Mouse (Mus musculus) G1E (cell line): ENCODE results near the gene Hcls1. TPM values are rescaled to one million over a fixed set of nuclear protein-coding genes. Genes with fewer than 3 reads are reported as not detected.

ENCODE experiments used
- ATAC-seq: 2 replicates; pipeline ENCODE4 v1.8.0; 2016; ENCODE audit warnings: mild to moderate bottlenecking; ENCODE audit not compliant: insufficient number of reproducible peaks, poor library complexity, low FRiP score, severe bottlenecking; ENCODE audit errors: extremely low read depth
- DNase-seq: peaks from one replicate; pipeline ENCODE4 v3.0.0; 2012; ENCODE audit warnings: low spot score
- H3K27me3 ChIP-seq: 2 replicates; pipeline ENCODE4 v1.6.1; 2012; ENCODE audit warnings: mild to moderate bottlenecking, low read length, inconsistent platforms; ENCODE audit not compliant: insufficient read depth
- H3K36me3 ChIP-seq: replicated peaks from 2 replicates; pipeline ENCODE3; 2012; ENCODE audit warnings: mild to moderate bottlenecking, inconsistent platforms
- H3K4me1 ChIP-seq: 2 replicates; pipeline ENCODE4 v1.6.1; 2012; ENCODE audit warnings: low read depth, low read length, inconsistent platforms, mixed read lengths; ENCODE audit not compliant: insufficient read depth
- H3K4me3 ChIP-seq: 2 replicates; pipeline ENCODE4 v1.5.1; 2012; ENCODE audit warnings: low read depth, mild to moderate bottlenecking, inconsistent platforms, low read length, moderate library complexity, mixed read lengths
- H3K9me3 ChIP-seq: replicated peaks from 2 replicates; pipeline ENCODE4 v1.6.1; 2012; ENCODE audit warnings: inconsistent platforms
- CTCF ChIP-seq: IDR thresholded peaks from 2 replicates; pipeline ENCODE4 v1.5.1; 2012; ENCODE audit warnings: low read depth, low read length, inconsistent platforms, mixed read lengths
- GATA1 ChIP-seq: IDR thresholded peaks from 2 replicates; pipeline ENCODE4 v1.6.1; 2012; ENCODE audit warnings: borderline replicate concordance, low read length, inconsistent platforms, mixed read lengths
- GATA2 ChIP-seq: IDR thresholded peaks from 2 replicates; pipeline ENCODE4 v1.6.1; 2012; ENCODE audit warnings: low read depth, low read length, inconsistent platforms, borderline replicate concordance
- POLR2AphosphoS5 ChIP-seq: IDR thresholded peaks from 2 replicates; pipeline ENCODE4 v1.6.1; 2012; ENCODE audit warnings: low read depth, low read length, inconsistent platforms; ENCODE audit not compliant: insufficient replicate concordance
- TAL1 ChIP-seq: conservative IDR thresholded peaks from 2 replicates; pipeline ENCODE4 v1.6.1; 2012; ENCODE audit warnings: low read depth, low read length, inconsistent platforms, mixed read lengths
- polyA plus RNA-seq: library from polyadenylated mRNA; stranded (reverse); fragments of >175 nt; gene quantifications from 2 replicates; pipeline ENCODE4 v1.2.3, GENCODE M21; 2012
- total RNA-seq, 2 experiments: library from RNA; stranded (forward) in 1 of 2; stranded (reverse) in 1 of 2; fragments of 200-1000 nt in 1 of 2; fragments of >200 nt in 1 of 2; fragmentation: Nextera tagmentation in 1 of 2; gene quantifications; 2 replicates each; pipeline ENCODE4 v1.2.3; 2014 to 2017

Gene Hcls1
- 6.6 and 11.9 TPM in 2 replicates for total RNA-seq (2014; fragmentation: Nextera tagmentation)
- total RNA-seq (2017) = 70.6 and 72.8 TPM in 2 replicates
- 41.2 and 50.4 TPM in 2 replicates for polyA plus RNA-seq

DNA sequence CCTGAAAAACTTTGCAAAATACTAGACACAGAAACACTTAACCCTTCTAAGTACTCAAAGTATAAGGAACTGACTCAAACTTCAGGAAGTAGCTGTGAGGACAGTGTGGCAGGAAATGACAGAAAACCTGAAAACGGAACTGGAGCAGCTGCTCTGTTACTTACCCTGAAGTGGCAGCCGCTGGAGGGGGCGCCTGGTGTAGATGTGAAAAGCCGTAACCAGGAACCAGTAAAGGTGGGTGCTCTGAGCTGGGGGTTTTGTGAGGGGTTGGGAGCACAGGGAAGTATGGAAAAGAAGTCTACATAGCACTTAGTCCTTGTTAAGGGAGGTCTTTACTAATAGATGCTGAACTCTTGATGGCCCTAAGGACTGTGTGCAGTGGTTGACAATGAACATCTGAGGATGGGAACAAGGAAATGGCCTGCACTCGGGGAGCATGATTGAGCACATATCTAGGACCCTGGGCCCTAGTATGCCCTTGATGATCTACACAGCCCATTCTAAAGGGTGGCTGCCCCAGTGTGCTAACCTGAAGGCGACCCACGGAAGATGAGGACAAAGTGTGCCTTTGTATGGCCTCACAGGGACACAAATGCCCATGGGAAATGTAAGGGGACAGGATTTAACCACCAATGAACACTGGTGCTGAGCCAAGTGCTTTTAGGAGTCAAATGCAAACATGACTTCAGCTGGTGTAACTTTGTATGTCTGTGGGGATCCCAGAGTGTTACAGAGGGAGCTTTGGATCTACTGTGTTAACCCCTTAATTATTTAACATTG lies at the start of gene Hcls1:
Gene Hcls1, plus strand, starts transcription at position 143 of the 780 bp plus-strand sequence.
- Histone ChIP-seq H3K36me3 (peaks cover 42% of the 10 kb centered on the region), H3K4me3 (peak within 1 kb of the TSS; percentile 66), H3K4me1 (peaks cover 11% of the 10 kb centered on the region), H3K9me3 (no peaks in the 10 kb centered on the region), H3K27me3 (no peaks in the 10 kb centered on the region)
- DNase-seq (peak; percentile 3), ATAC-seq (peak; percentile 65)
- TF ChIP-seq POLR2AphosphoS5 (no peak), TAL1 (no peak), CTCF (no peak), GATA2 (no peak), GATA1 (no peak)

DNA sequence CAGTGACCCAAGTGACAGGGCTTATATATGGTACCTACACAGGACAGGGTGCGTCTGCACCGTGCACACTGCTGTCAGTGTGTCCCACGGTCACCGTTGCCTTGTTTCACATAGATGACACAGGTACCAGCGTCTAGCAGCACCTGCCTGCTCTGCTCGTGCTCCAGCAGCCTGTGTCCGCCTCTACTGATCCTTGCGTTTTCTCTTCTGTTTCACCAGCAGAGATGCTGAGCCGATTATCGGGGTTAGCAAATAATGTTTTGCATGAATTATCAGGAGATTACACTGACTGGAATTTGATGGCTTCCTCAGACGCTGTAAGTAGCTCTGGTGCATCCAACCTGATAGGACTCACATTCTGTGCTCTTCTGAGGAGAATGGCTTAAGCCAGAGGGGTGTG lies 48.9 kb upstream of the Hcls1 start:
- H3K4me1 ChIP-seq = peaks cover 9% of the 10 kb centered on the region
- no peaks in the 10 kb centered on the region for H3K27me3 ChIP-seq
- peaks cover 53% of the 10 kb centered on the region for H3K36me3 ChIP-seq
- TF ChIP-seq TAL1 (no peak), GATA1 (no peak), POLR2AphosphoS5 (no peak), CTCF (no peak), GATA2 (no peak)
- H3K4me3 ChIP-seq = no peak overlapping the region
- DNase-seq (no peak), ATAC-seq (no peak)
- no peaks in the 10 kb centered on the region for H3K9me3 ChIP-seq

DNA sequence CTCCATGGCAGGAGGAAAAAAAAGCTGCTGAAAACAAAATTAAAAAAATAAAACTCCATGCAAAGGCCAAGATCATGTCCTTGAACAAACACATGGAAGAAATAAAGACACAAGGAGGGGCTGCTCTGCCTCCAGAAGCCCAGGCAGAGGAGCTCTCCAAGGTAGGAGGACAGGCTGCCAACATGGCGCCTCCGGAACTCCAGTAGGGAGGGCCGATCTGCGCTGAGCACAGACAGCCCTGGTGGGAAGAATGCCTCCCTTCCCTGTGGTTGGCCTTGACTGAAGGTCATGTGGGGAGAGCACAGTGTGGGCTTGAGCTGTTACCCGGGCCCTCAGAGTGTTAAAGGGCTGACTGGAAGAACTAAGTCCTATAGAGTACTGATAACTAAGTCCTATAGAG lies 47.2 kb upstream of the Hcls1 start:
- no peak for ATAC-seq
- no peaks in the 10 kb centered on the region for H3K9me3 ChIP-seq
- no peak for DNase-seq
- H3K27me3 ChIP-seq = no peaks in the 10 kb centered on the region
- H3K36me3 ChIP-seq = peaks cover 67% of the 10 kb centered on the region
- H3K4me1 ChIP-seq = peaks cover 12% of the 10 kb centered on the region
- no peak overlapping the region for H3K4me3 ChIP-seq
- TF ChIP-seq GATA1 = no peak
- TF ChIP-seq GATA2 = no peak
- TF ChIP-seq CTCF = no peak
- TF ChIP-seq TAL1 = no peak
- TF ChIP-seq POLR2AphosphoS5 = no peak

DNA sequence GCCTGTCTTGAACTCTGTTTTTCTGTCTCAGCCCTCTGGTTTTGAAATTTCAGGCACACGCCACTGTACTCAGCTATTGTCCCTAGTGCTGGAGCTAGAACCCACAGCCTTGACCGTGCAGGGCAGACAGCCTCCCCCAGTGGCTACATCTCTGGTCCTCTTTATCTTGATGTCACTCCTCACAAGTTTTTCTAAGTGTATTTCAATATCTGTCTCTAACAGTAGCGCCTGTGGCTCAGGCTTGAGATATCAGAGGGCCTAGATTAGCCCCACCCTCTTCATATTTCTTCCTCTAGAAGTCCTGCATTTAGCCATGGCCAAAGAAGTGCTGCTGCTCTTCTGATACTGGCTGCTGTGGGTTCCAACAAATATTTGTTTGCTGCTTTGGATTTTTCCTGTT lies 44.2 kb upstream of the Hcls1 start:
- peaks cover 12% of the 10 kb centered on the region for H3K4me1 ChIP-seq
- H3K4me3 ChIP-seq = no peak overlapping the region
- TF ChIP-seq TAL1 = no peak
- TF ChIP-seq GATA1 = no peak
- no peak for TF ChIP-seq CTCF
- TF ChIP-seq GATA2 = no peak
- no peak for TF ChIP-seq POLR2AphosphoS5
- ATAC-seq = peak; percentile 34; the same call in 1 of the 2 replicates
- no peak for DNase-seq
- peaks cover 88% of the 10 kb centered on the region for H3K36me3 ChIP-seq
- no peaks in the 10 kb centered on the region for H3K9me3 ChIP-seq
- no peaks in the 10 kb centered on the region for H3K27me3 ChIP-seq

DNA sequence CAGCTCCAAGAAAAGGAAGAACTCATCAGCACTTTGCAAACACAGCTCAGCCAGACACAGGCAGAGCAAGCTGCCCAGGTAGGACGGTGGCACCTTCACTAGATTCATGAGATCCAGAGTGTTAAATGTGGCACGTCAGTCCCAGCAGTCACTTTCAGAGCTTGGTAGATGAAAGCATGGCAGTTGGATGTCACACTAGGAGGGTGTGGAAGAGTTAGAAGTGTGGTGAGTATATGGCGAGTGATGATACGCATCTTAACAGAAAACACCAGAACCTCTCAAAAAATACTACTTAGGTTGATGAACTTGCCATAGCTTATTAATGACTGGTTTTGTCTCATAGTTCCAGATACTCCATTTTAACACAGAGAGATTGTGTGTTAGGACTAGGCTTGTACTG lies 43.4 kb upstream of the Hcls1 start:
- DNase-seq (no peak), ATAC-seq (no peak)
- Histone ChIP-seq H3K27me3 (no peaks in the 10 kb centered on the region), H3K36me3 (peaks cover 85% of the 10 kb centered on the region), H3K4me3 (no peak overlapping the region), H3K9me3 (no peaks in the 10 kb centered on the region), H3K4me1 (peaks cover 12% of the 10 kb centered on the region)
- TF ChIP-seq POLR2AphosphoS5 = no peak
- no peak for TF ChIP-seq GATA1
- no peak for TF ChIP-seq CTCF
- TF ChIP-seq TAL1 = no peak

DNA sequence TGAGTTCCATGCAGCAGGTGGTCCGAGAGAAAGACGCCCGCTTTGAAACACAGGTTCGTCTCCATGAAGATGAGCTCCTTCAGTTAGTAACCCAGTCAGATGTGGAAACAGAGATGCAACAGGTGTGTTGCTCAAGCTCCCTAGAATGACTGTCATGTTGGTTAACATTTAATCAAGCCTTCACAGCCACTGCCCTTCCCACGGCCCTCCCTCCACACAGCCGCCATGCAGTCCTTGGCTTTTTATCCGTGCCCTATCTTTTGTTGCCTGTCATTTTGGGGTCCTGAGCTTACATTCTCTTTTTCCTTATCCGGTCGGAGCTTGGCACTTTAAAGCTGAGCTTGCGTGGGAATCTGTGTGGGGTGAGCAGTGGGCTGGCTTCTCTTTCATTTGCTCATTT lies 41.5 kb upstream of the Hcls1 start:
- no peak for TF ChIP-seq GATA1
- no peak for TF ChIP-seq CTCF
- no peak for TF ChIP-seq TAL1
- no peak for TF ChIP-seq GATA2
- H3K27me3 ChIP-seq = no peaks in the 10 kb centered on the region
- no peaks in the 10 kb centered on the region for H3K9me3 ChIP-seq
- DNase-seq (no peak), ATAC-seq (no peak)
- H3K36me3 ChIP-seq = peaks cover 84% of the 10 kb centered on the region
- H3K4me1 ChIP-seq = peaks cover 12% of the 10 kb centered on the region
- H3K4me3 ChIP-seq = no peak overlapping the region
